Mouse (Mus musculus) erythroblast, adult 5-6 weeks (primary cell): ENCODE data around the gene Gpld1. TPM values are rescaled to one million over a fixed set of nuclear protein-coding genes. Genes with fewer than 3 reads are reported as not detected.

Experiments
- ATAC-seq: replicated peaks from 2 replicates; pipeline ENCODE4 v1.8.0; 2016; ENCODE audit warnings: moderate number of reproducible peaks, mild to moderate bottlenecking, moderate TSS enrichment, inconsistent platforms; ENCODE audit not compliant: poor library complexity, low FRiP score, severe bottlenecking
- total RNA-seq, 2 experiments: library from RNA; stranded (forward) in 1 of 2; stranded (reverse) in 1 of 2; fragments of 150-400 nt in 1 of 2; fragments of 200-764, 138-1000 nt in 1 of 2; gene quantifications; 2 replicates each; pipeline versions ENCODE4 v1.2.3 to v1.2.4; 2015 to 2017; ENCODE audit warnings: low replicate concordance in 2 of 2

Gene Gpld1
- total RNA-seq, 2 experiments from 2014 or later = not detected

GRCm38 (mm10) chr13:25007115-25007514, 64.2 kb downstream of the Gpld1 start:
- peak; percentile 73 for ATAC-seq

GRCm38 (mm10) chr13:25018316-25018715, 75.4 kb downstream of the Gpld1 start:
- ATAC-seq = no peak

GRCm38 (mm10) chr13:25019793-25020539, 77.0 kb downstream of the Gpld1 start, which contains the start of gene Mrs2:
Gene Mrs2 (minus strand): TSS chr13:25020379.
- peak; percentile 90 for ATAC-seq

GRCm38 (mm10) chr13:25020540-25020892, 77.6 kb downstream of the Gpld1 start:
- peak; percentile 32 for ATAC-seq

- ATAC-seq = no peak
These were observed 79.4 kb downstream of the Gpld1 start for GRCm38 (mm10) chr13:25022386-25022785.

GRCm38 (mm10) chr13:25023129-25023528, 80.2 kb downstream of the Gpld1 start:
- no peak for ATAC-seq

GRCm38 (mm10) chr13:25024655-25025054, 81.7 kb downstream of the Gpld1 start:
- ATAC-seq = no peak

GRCm38 (mm10) chr13:25026409-25027113, 83.6 kb downstream of the Gpld1 start:
- no peak for ATAC-seq

- no peak for ATAC-seq
These were observed 84.1 kb downstream of the Gpld1 start for GRCm38 (mm10) chr13:25027114-25027425.

GRCm38 (mm10) chr13:25039488-25039887, 96.5 kb downstream of the Gpld1 start:
- no peak for ATAC-seq

Other genes with a start within 250 kb of the Gpld1 start
- gene Armh2, start 201.9 kb upstream of the Gpld1 start, total RNA-seq (2015; ENCODE audit: low replicate concordance) = not detected in 2 replicates
- 2.0 TPM in 1 of 2 replicates, not detected in the other for gene Armh2, start 201.9 kb upstream of the Gpld1 start, total RNA-seq (2017; ENCODE audit: low replicate concordance)
- 87.6 and 105 TPM in 2 replicates for gene Gmnn, start 181.2 kb upstream of the Gpld1 start, total RNA-seq (2015; ENCODE audit: low replicate concordance)
- 108 and 135 TPM in 2 replicates for gene Gmnn, start 181.2 kb upstream of the Gpld1 start, total RNA-seq (2017; ENCODE audit: low replicate concordance)
- 110 and 132 TPM in 2 replicates for gene BC005537, start 141.5 kb upstream of the Gpld1 start, total RNA-seq (2015; ENCODE audit: low replicate concordance)
- 106 and 118 TPM in 2 replicates for gene BC005537, start 141.5 kb upstream of the Gpld1 start, total RNA-seq (2017; ENCODE audit: low replicate concordance)
- gene Acot13, start 111.6 kb upstream of the Gpld1 start, total RNA-seq (2015; ENCODE audit: low replicate concordance) = 27.8 and 32.5 TPM in 2 replicates
- 12.4 and 17.3 TPM in 2 replicates for gene Acot13, start 111.6 kb upstream of the Gpld1 start, total RNA-seq (2017; ENCODE audit: low replicate concordance)
- gene Tdp2, start 111.5 kb upstream of the Gpld1 start, total RNA-seq (2015; ENCODE audit: low replicate concordance) = 16.3 and 25.7 TPM in 2 replicates
- gene Tdp2, start 111.5 kb upstream of the Gpld1 start, total RNA-seq (2017; ENCODE audit: low replicate concordance) = 16.3 and 17.6 TPM in 2 replicates
- 0.21 TPM in 1 of 2 replicates, not detected in the other for gene D130043K22Rik, start 98.0 kb upstream of the Gpld1 start, total RNA-seq (2015; ENCODE audit: low replicate concordance)
- gene D130043K22Rik, start 98.0 kb upstream of the Gpld1 start, total RNA-seq (2017; ENCODE audit: low replicate concordance) = 0.14 and 0.34 TPM in 2 replicates
- 0.21 and 0.38 TPM in 2 replicates for gene Aldh5a1, start 5.5 kb upstream of the Gpld1 start, total RNA-seq (2015; ENCODE audit: low replicate concordance)
- 0.56 TPM in 1 of 2 replicates, not detected in the other for gene Aldh5a1, start 5.5 kb upstream of the Gpld1 start, total RNA-seq (2017; ENCODE audit: low replicate concordance)
- gene Mrs2, start 77.2 kb downstream of the Gpld1 start, total RNA-seq (2015; ENCODE audit: low replicate concordance) = 4.4 and 5.4 TPM in 2 replicates
- 3.2 and 3.8 TPM in 2 replicates for gene Mrs2, start 77.2 kb downstream of the Gpld1 start, total RNA-seq (2017; ENCODE audit: low replicate concordance)
- gene Dcdc2a, start 112.9 kb downstream of the Gpld1 start, total RNA-seq (2015; ENCODE audit: low replicate concordance) = not detected in 2 replicates
- gene Dcdc2a, start 112.9 kb downstream of the Gpld1 start, total RNA-seq (2017; ENCODE audit: low replicate concordance) = 0.14 TPM in 1 of 2 replicates, not detected in the other